Mouse (Mus musculus) layer of hippocampus, adult 8-10 months (tissue): ENCODE measurements around the gene Cnot1. TPM values are rescaled to one million over a fixed set of nuclear protein-coding genes. Genes with fewer than 3 reads are reported as not detected.
A peak's percentile ranks its signal among the peaks of the same experiment; 100 is the strongest.
"Not testable (repeated sequence)": the region's sequence is repeated elsewhere in the genome, so short reads cannot be mapped to it uniquely, and the experiment has no call there.

Source experiments
- DNase-seq, 2 experiments: peaks; one replicate each; pipeline ENCODE4 v3.0.0; 2022; ENCODE audit warnings: low spot score in 2 of 2
- total RNA-seq, 4 experiments: library from RNA; stranded (reverse); gene quantifications; 2 replicates each; pipeline ENCODE4 v1.2.4; 2022

Gene Cnot1
- 100 to 1,000 TPM; 116 to 162 (median 145) TPM for total RNA-seq

GRCm38 (mm10) chr8:95807331-95807843 is at the start of gene Cnot1:
Cnot1 (minus strand) TSS chr8:95807464.
- peak; percentile 98 to 99 for DNase-seq

GRCm38 (mm10) chr8:95854174-95854573 is 46.9 kb upstream of the Cnot1 start:
- no peak for DNase-seq

GRCm38 (mm10) chr8:95853102-95853843 is 46.0 kb upstream of the Cnot1 start, which contains the start of gene Slc38a7:
Slc38a7 (minus strand) TSS chr8:95853539.
- DNase-seq, result peak; percentile 83 to 86

GRCm38 (mm10) chr8:95852290-95852689 is 45.0 kb upstream of the Cnot1 start:
- DNase-seq, result no peak

- no peak for DNase-seq
Observed at GRCm38 (mm10) chr8:95850326-95850725, 43.1 kb upstream of the Cnot1 start.

GRCm38 (mm10) chr8:95848734-95849464 is 41.6 kb upstream of the Cnot1 start:
- DNase-seq, result no peak

GRCm38 (mm10) chr8:95848061-95848551 is 40.8 kb upstream of the Cnot1 start:
- peak in 1 of 2 experiments; percentile 50 for DNase-seq

- DNase-seq, result no peak
Observed at GRCm38 (mm10) chr8:95845026-95845425, 37.8 kb upstream of the Cnot1 start.

GRCm38 (mm10) chr8:95843968-95844367 is 36.7 kb upstream of the Cnot1 start:
- DNase-seq, result no peak

GRCm38 (mm10) chr8:95841436-95841835 is 34.2 kb upstream of the Cnot1 start:
- no peak for DNase-seq

- no peak for DNase-seq
Observed at GRCm38 (mm10) chr8:95839289-95839688, 32.0 kb upstream of the Cnot1 start.

GRCm38 (mm10) chr8:95837266-95837665 is 30.0 kb upstream of the Cnot1 start:
- no peak for DNase-seq

- DNase-seq, result no peak
Observed at GRCm38 (mm10) chr8:95835891-95836290, 28.6 kb upstream of the Cnot1 start.

GRCm38 (mm10) chr8:95833435-95833984 is 26.2 kb upstream of the Cnot1 start:
- no peak for DNase-seq

- DNase-seq, result peak; percentile 78 to 91
Observed at GRCm38 (mm10) chr8:95832603-95833434, 25.6 kb upstream of the Cnot1 start.

- no peak for DNase-seq
Observed at GRCm38 (mm10) chr8:95830144-95830543, 22.9 kb upstream of the Cnot1 start.

GRCm38 (mm10) chr8:95825162-95825561 is 17.9 kb upstream of the Cnot1 start, which contains the start of gene Sap18b:
Sap18b (plus strand) TSS chr8:95825346.
- not testable (repeated sequence) for DNase-seq

GRCm38 (mm10) chr8:95822699-95823098 is 15.4 kb upstream of the Cnot1 start:
- no peak for DNase-seq

- no peak for DNase-seq
Observed at GRCm38 (mm10) chr8:95822096-95822495, 14.8 kb upstream of the Cnot1 start.

- no peak for DNase-seq
Observed at GRCm38 (mm10) chr8:95821266-95821665, 14.0 kb upstream of the Cnot1 start.

GRCm38 (mm10) chr8:95818211-95818610 is 10.9 kb upstream of the Cnot1 start:
- DNase-seq, result no peak
